Mouse (Mus musculus): ENCODE data around the gene Nppc. TPM values are rescaled to one million over a fixed set of nuclear protein-coding genes. Genes with fewer than 3 reads are reported as not detected.
A peak's percentile ranks its signal among the peaks of the same experiment; 100 is the strongest.

Nppc gene
- total RNA-seq, 1 experiment from 2014 or later: not detected

GRCm38 (mm10) chr1:86669552-86670273 is 658 bp downstream of the Nppc start:
- ATAC-seq (ENCODE audit: extremely low read depth, insufficient number of reproducible peaks, low FRiP score, poor library complexity, severe bottlenecking): no peak

DNA sequence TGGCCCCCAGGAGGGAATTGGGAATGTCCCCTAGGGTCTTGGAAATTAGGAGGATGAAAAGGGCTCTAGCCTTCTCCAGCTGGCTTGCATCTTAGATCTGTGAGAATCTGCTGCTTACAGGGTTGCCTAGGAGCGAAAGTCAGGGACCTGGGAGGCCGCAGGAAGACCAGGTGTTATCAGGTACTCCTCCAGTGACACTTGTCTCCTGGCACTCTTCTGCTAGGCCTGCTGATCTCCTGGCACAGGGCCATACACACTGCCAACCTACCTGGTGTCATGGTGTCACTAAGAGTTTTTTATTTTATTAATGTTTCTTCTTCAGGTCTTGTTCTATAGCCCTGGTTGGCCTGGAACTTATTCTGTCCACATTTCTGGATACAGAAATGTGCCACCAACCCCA is 5.3 kb downstream of the Nppc start:
- no peak for ATAC-seq (ENCODE audit: extremely low read depth, insufficient number of reproducible peaks, low FRiP score, poor library complexity, severe bottlenecking)

GRCm38 (mm10) chr1:86657071-86657470 is 13.3 kb downstream of the Nppc start:
- no peak for ATAC-seq (ENCODE audit: extremely low read depth, insufficient number of reproducible peaks, low FRiP score, poor library complexity, severe bottlenecking)

- ATAC-seq (ENCODE audit: extremely low read depth, insufficient number of reproducible peaks, low FRiP score, poor library complexity, severe bottlenecking): no peak
Observed at GRCm38 (mm10) chr1:86652675-86653074, 17.7 kb downstream of the Nppc start.

- peak; percentile 60; the same call in 1 of the 2 replicates for ATAC-seq (ENCODE audit: extremely low read depth, insufficient number of reproducible peaks, low FRiP score, poor library complexity, severe bottlenecking)
Observed at GRCm38 (mm10) chr1:86650272-86650671, 20.1 kb downstream of the Nppc start.

DNA sequence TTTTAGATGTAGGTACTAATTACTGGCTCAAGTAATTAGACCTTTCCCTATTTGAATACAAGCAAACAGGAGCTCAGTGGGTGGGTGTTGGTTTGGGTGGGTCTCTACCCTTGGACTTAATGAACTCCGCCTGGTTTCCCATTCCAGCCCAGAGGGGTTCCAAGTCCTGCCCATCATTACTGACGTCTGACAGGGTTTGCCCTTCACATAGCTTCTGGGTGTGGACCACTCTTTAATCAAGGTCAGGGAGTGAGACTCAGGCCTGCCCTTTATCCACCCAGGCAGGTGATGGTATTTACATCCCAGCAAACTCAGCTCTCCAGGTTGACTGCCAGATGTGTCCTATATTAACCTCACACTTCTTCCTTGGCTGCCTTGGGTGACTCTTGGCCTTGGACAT is 22.9 kb downstream of the Nppc start:
- no peak for ATAC-seq (ENCODE audit: extremely low read depth, insufficient number of reproducible peaks, low FRiP score, poor library complexity, severe bottlenecking)

- no peak for ATAC-seq (ENCODE audit: extremely low read depth, insufficient number of reproducible peaks, low FRiP score, poor library complexity, severe bottlenecking)
Observed at GRCm38 (mm10) chr1:86643101-86643809, 27.1 kb downstream of the Nppc start.

GRCm38 (mm10) chr1:86634751-86635359 is 35.5 kb downstream of the Nppc start:
- no peak for ATAC-seq (ENCODE audit: extremely low read depth, insufficient number of reproducible peaks, low FRiP score, poor library complexity, severe bottlenecking)

GRCm38 (mm10) chr1:86633840-86634750 is 36.3 kb downstream of the Nppc start:
- no peak for ATAC-seq (ENCODE audit: extremely low read depth, insufficient number of reproducible peaks, low FRiP score, poor library complexity, severe bottlenecking)

DNA sequence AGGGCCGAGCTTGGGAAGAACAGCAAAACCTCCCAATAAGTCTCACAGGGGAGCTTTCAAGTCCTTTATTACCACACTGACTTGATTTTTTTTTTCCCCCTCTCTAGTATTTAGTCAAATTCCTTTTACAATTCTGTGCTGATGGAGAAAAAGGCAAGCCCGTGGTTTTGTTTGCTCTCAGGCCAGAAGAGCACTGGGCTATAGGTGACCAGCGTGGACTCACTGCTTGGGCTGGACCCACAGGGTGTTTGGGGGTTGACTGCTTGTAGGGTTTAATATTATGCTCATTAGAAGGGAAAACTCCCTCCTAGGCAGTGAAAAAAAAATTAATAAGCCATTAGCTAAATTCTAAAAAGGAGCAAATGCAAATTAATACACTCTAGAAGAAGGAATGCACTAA is 36.9 kb downstream of the Nppc start:
- no peak for ATAC-seq (ENCODE audit: extremely low read depth, insufficient number of reproducible peaks, low FRiP score, poor library complexity, severe bottlenecking)

GRCm38 (mm10) chr1:86632732-86633380 is 37.5 kb downstream of the Nppc start:
- no peak for ATAC-seq (ENCODE audit: extremely low read depth, insufficient number of reproducible peaks, low FRiP score, poor library complexity, severe bottlenecking)

GRCm38 (mm10) chr1:86630527-86630926 is 39.8 kb downstream of the Nppc start:
- ATAC-seq (ENCODE audit: extremely low read depth, insufficient number of reproducible peaks, low FRiP score, poor library complexity, severe bottlenecking): no peak

- ATAC-seq (ENCODE audit: extremely low read depth, insufficient number of reproducible peaks, low FRiP score, poor library complexity, severe bottlenecking): no peak
Observed at GRCm38 (mm10) chr1:86629936-86630335, 40.4 kb downstream of the Nppc start.

- ATAC-seq (ENCODE audit: extremely low read depth, insufficient number of reproducible peaks, low FRiP score, poor library complexity, severe bottlenecking): no peak
Observed at GRCm38 (mm10) chr1:86628270-86628669, 42.1 kb downstream of the Nppc start.

DNA sequence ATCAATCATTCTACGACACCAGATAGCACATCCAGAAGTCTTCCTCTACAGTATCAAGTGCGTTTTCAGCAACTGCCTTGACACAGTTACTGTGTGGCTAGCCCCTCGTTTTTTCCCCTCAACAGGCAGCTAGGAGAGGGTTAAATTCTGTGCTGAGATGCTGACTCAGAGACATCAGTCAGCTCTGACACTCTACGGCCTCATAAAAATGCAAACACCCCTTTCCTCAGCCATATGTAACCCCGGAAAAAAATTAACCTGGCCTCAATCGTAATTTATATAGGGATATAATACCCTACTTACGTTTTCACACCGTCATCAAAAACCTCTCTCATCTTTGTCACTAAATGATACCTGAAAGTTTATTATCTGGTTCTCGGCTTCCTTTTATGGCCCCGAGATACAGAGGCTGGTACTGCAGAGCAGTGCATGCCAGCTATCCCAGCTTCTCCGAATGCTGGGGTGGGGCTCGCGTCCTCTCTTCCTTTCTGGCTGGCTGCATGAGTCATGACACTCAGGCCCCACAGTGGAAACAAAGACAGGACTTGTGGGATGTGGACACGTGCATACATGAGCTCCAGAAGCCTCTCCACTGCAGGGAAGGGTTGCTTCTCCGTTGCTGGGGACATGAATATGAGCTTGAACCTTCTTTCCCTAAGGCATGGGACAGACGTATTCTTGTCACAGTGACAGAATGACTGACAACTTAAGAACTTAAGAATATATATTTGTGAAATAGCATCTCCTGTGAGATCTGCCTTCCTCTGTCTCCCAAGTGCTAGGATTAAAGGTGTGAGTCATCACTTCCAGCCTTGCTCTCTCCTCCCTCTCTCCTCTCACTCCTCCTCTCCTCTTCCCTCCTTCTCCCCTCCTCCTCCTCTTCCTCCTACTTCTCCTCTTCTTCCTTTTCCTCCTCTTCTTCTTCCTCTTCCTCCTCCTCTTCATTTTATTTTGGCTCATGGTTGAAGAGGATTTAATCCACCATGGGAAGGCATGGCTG is 47.1 kb downstream of the Nppc start:
- no peak for ATAC-seq (ENCODE audit: extremely low read depth, insufficient number of reproducible peaks, low FRiP score, poor library complexity, severe bottlenecking)

- no peak for ATAC-seq (ENCODE audit: extremely low read depth, insufficient number of reproducible peaks, low FRiP score, poor library complexity, severe bottlenecking)
Observed at GRCm38 (mm10) chr1:86622296-86622695, 48.1 kb downstream of the Nppc start.

GRCm38 (mm10) chr1:86618454-86619125 is 51.8 kb downstream of the Nppc start:
- ATAC-seq (ENCODE audit: extremely low read depth, insufficient number of reproducible peaks, low FRiP score, poor library complexity, severe bottlenecking): no peak
